In the genomic region with DNA sequence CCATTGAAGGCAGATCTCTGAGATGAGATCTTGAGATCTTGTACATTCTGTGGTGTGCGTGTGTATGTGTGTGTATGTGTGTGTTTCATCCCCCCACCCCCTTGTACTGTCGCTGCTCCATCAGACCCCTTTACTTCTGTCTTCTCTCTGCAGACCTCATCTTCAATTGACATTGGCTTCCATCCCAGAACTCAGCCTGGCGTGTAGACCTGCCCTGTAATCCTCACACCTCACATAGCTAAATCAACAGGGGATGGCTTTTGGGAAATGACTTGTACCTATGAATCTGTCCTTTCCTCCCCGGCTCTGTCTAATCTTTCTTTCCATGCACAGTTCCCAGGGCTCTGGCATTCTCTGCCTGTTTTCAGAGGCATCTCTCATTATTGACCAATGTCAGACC, we compare ENCODE assay signal across 15 mouse cellular contexts.
DNase-seq lines count a peak whose midpoint lies in the region; ATAC-seq and TF ChIP-seq lines count a peak whose summit lies in the region.
"Had no signal": no experiment of that assay in that cellular context is flagged by ENCODE, and none has a peak within 500 bp of the region (broad histone marks: within the 10 kb centered on the region; RNA-seq: fewer than 3 reads in every experiment).

No protein-coding gene starts in this region.

- H3K4me2 ChIP-seq in limb, embryonic 15.5 days: no peak overlapping the region
- no peak overlapping the region for H3K4me2 ChIP-seq in midbrain, postnatal 0 days (ENCODE audit: low read depth, low read length, poor library complexity, severe bottlenecking)
- H3K4me2 ChIP-seq in midbrain, embryonic 15.5 days: no peak overlapping the region
- H3K4me2 ChIP-seq: forebrain, embryonic 13.5 days; heart, embryonic 12.5 days had no signal

- H3K27me3 ChIP-seq in limb, embryonic 15.5 days: no peaks in the 10 kb centered on the region
- no peaks in the 10 kb centered on the region for H3K27me3 ChIP-seq in limb, embryonic 10.5 days (ENCODE audit: low read depth, poor library complexity, severe bottlenecking)
- no peaks in the 10 kb centered on the region for H3K27me3 ChIP-seq in midbrain, postnatal 0 days (ENCODE audit: insufficient read depth, low read length)
- no peaks in the 10 kb centered on the region for H3K27me3 ChIP-seq in midbrain, embryonic 15.5 days (replicated peaks)
- H3K27me3 ChIP-seq: forebrain, embryonic 13.5 days; heart, embryonic 12.5 days had no signal

- no peak overlapping the region for H3K27ac ChIP-seq in limb, embryonic 15.5 days
- H3K27ac ChIP-seq in limb, embryonic 10.5 days: no peak overlapping the region
- H3K27ac ChIP-seq in midbrain, postnatal 0 days (ENCODE audit: low read depth, low read length): no peak overlapping the region
- H3K27ac ChIP-seq in midbrain, embryonic 15.5 days: no peak overlapping the region
- H3K27ac ChIP-seq: embryonic facial prominence, embryonic 10.5 days; forebrain, embryonic 13.5 days had no signal

- no peak overlapping the region for H3K4me3 ChIP-seq in limb, embryonic 15.5 days
- no peak overlapping the region for H3K4me3 ChIP-seq in limb, embryonic 10.5 days
- H3K4me3 ChIP-seq in midbrain, postnatal 0 days (ENCODE audit: low read depth, low read length): no peak overlapping the region
- no peak overlapping the region for H3K4me3 ChIP-seq in midbrain, embryonic 15.5 days
- H3K4me3 ChIP-seq: embryonic facial prominence, embryonic 10.5 days; forebrain, embryonic 13.5 days; heart, embryonic 12.5 days had no signal

- H3K9me3 ChIP-seq in limb, embryonic 15.5 days: no peaks in the 10 kb centered on the region
- H3K9me3 ChIP-seq in limb, embryonic 10.5 days (replicated peaks): no peaks in the 10 kb centered on the region
- no peaks in the 10 kb centered on the region for H3K9me3 ChIP-seq in midbrain, postnatal 0 days (ENCODE audit: low read length)
- H3K9me3 ChIP-seq in midbrain, embryonic 15.5 days: no peaks in the 10 kb centered on the region
- H3K9me3 ChIP-seq: embryonic facial prominence, embryonic 10.5 days; forebrain, embryonic 13.5 days; heart, embryonic 12.5 days had no signal

- DNase-seq in cerebellum, postnatal 14 days: peak; percentile 33 to 46
- DNase-seq in cerebellum, adult 11 months: no peak
- no peak for DNase-seq in limb, embryonic 10.5 days (ENCODE audit: low spot score)
- DNase-seq in midbrain, postnatal 0 days (ENCODE audit: low spot score): peak; percentile 51
- no peak for DNase-seq in spleen, adult 12 weeks (ENCODE audit: low spot score)
- DNase-seq: adrenal gland, postnatal 25 days; cerebellum, adult 2 months; cerebellum, postnatal 36 days; forebrain, postnatal 0 days; gastrocnemius, postnatal 14 days had no signal

- H3K4me1 ChIP-seq in limb, embryonic 15.5 days: peaks cover 10% of the 10 kb centered on the region; the same call in 1 of the 2 replicates
- peaks cover 8% of the 10 kb centered on the region for H3K4me1 ChIP-seq in limb, embryonic 10.5 days
- H3K4me1 ChIP-seq in midbrain, postnatal 0 days (ENCODE audit: insufficient read depth, low read length): no peaks in the 10 kb centered on the region
- peaks cover 3% of the 10 kb centered on the region; the same call in 1 of the 2 replicates for H3K4me1 ChIP-seq in midbrain, embryonic 15.5 days

- no peaks in the 10 kb centered on the region for H3K36me3 ChIP-seq in limb, embryonic 15.5 days
- no peaks in the 10 kb centered on the region for H3K36me3 ChIP-seq in limb, embryonic 10.5 days
- H3K36me3 ChIP-seq in midbrain, postnatal 0 days (ENCODE audit: insufficient read depth, low read length): no peaks in the 10 kb centered on the region
- H3K36me3 ChIP-seq in midbrain, embryonic 15.5 days (replicated peaks): no peaks in the 10 kb centered on the region
- H3K36me3 ChIP-seq: embryonic facial prominence, embryonic 10.5 days; heart, embryonic 12.5 days had no signal

- H3K9ac ChIP-seq in limb, embryonic 15.5 days: no peak overlapping the region
- no peak overlapping the region for H3K9ac ChIP-seq in midbrain, postnatal 0 days (replicated peaks; ENCODE audit: low read length, poor library complexity, severe bottlenecking)
- H3K9ac ChIP-seq in midbrain, embryonic 15.5 days: no peak overlapping the region
- H3K9ac ChIP-seq: forebrain, embryonic 13.5 days; forebrain, postnatal 0 days; heart, embryonic 12.5 days had no signal

- no peak for TF ChIP-seq CTCF in midbrain, postnatal 0 days (IDR thresholded peaks at IDR 0.05)

- 66% methylated on average over 4 of the region's 4 CpGs for WGBS in limb, embryonic 15.5 days
- 97% methylated on average over 4 of the region's 4 CpGs for WGBS in limb, embryonic 10.5 days
- WGBS in midbrain, postnatal 0 days: 83% methylated on average over 4 of the region's 4 CpGs
- 85% methylated on average over 4 of the region's 4 CpGs for WGBS in midbrain, embryonic 15.5 days

- ATAC-seq in limb, embryonic 15.5 days (ENCODE audit: insufficient number of reproducible peaks, low FRiP score, low TSS enrichment, low read depth): 0 out of 2 replicates have a peak, but pooled peaks have one; percentile 10
- ATAC-seq in midbrain, postnatal 0 days (ENCODE audit: low FRiP score): no peak
- ATAC-seq in midbrain, embryonic 15.5 days (replicated peaks): no peak
- ATAC-seq: forebrain, embryonic 13.5 days; forebrain, postnatal 0 days had no signal

Comparison
In these comparisons a context has a peak if more than half of its experiments do, and no peak if none do; other contexts are left out.
1. DNase-seq: peak in cerebellum, postnatal 14 days (2 of 2) and midbrain, postnatal 0 days (single experiment); none in cerebellum, adult 11 months (single experiment), limb, embryonic 10.5 days (single experiment) and spleen, adult 12 weeks (single experiment).